Mouse (Mus musculus): ENCODE measurements around the gene Tmem63b. TPM values are rescaled to one million over a fixed set of nuclear protein-coding genes. Genes with fewer than 3 reads are reported as not detected.

The Tmem63b gene
- polyA plus RNA-seq, 1 experiment from 2014 or later: 41.2 TPM

DNA sequence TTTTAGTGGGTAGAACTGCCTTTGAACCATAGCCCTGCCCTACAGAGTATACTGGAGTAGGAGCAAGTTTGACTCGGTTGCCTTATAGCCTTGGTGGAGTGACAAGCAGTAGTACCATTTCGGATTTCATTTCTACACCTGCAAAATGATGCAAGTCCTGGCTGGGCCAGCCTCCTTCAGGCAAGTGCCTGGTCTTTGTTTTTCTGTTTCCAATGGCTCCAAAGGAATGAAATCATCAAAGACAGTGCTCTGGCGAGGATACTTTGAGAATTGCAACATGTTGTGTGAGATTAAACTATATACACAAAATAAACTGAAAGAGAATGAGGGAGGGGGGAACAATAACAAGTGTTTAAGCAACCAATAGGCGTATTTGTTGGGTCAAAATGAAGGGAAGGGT lies 3.3 kb upstream of the Tmem63b start:
- Histone ChIP-seq H3K9me3 (replicated peaks) (no peaks in the 10 kb centered on the region), H3K9ac (no peak overlapping the region), H3K27me3 (replicated peaks) (no peaks in the 10 kb centered on the region), H3K36me3 (no peaks in the 10 kb centered on the region), H3K4me1 (replicated peaks) (peaks cover 46% of the 10 kb centered on the region), H3K4me2 (no peak overlapping the region), H3K27ac (ENCODE audit: poor library complexity, severe bottlenecking) (no peak overlapping the region), H3K4me3 (no peak overlapping the region)
- no peak for ATAC-seq (ENCODE audit: insufficient number of reproducible peaks, low FRiP score)
- 84% methylated on average over 4 of the region's 4 CpGs for WGBS

DNA sequence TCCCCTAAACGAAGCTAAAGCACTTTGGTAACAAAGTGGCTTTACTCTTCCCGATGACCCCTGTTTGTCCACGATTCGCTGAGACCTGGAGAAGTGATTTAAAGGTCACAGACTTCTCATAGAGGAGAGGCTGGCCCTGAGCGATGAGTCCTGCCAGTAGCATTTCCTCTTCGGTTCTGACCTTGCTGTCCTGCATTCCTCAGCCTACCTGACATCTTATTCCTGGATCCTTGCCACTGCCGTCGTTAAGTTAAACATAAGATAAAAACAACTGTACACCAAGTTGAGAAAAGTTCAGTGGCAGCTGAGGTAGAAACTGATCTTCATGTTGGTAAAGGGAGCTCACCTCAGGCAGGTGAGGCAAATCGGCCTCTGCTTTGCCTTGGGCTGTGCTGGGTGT lies 2.4 kb upstream of the Tmem63b start:
- no peak overlapping the region for H3K27ac ChIP-seq (ENCODE audit: poor library complexity, severe bottlenecking)

DNA sequence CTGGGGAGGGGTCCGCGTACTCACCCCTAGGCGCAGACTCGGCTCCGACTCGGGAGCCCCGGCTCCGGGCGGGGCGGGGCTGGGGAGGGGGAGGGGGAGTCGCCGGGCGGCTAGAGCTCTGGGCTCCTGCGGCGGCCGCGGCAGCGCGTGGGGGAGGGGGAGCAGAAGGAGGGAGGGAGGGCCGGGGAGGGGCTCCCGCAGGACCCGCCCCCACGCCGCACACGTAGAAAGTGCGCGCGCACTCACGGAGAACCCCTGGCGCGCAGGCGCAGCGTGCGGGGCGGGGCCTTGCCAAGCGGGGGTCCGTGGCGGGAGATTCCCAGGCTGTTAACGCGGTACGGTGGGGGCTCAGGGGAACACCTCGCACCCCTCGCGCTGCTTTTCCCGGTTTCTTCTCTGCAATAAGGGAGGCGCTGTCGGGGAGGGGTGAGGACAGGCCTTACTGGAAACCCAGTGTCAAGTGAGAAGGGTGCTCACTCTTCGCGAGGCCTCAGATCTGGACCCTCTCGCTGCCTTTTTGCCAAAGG lies 549 bp downstream of the Tmem63b start, which contains the start of gene Mrpl14:
Mrpl14 (plus strand) TSS at position 230 of the 527 bp plus-strand sequence.
- Histone ChIP-seq H3K4me2 (peak within 1 kb of the TSS; percentile 93), H3K4me1 (replicated peaks) (peaks cover 29% of the 10 kb centered on the region)
- 1% methylated on average over 40 of the region's 50 CpGs for WGBS

More for the DNA sequence above, 2.4 kb upstream of the Tmem63b start:
- H3K4me3 ChIP-seq: no peak overlapping the region
- H3K4me2 ChIP-seq: no peak overlapping the region
- WGBS: 71% methylated on average over 9 of the region's 9 CpGs
- no peak for ATAC-seq (ENCODE audit: insufficient number of reproducible peaks, low FRiP score)
- H3K27me3 ChIP-seq (replicated peaks): no peaks in the 10 kb centered on the region
- no peaks in the 10 kb centered on the region for H3K36me3 ChIP-seq
- H3K4me1 ChIP-seq (replicated peaks): peaks cover 46% of the 10 kb centered on the region
- H3K9ac ChIP-seq: no peak overlapping the region
- H3K9me3 ChIP-seq (replicated peaks): no peaks in the 10 kb centered on the region

DNA sequence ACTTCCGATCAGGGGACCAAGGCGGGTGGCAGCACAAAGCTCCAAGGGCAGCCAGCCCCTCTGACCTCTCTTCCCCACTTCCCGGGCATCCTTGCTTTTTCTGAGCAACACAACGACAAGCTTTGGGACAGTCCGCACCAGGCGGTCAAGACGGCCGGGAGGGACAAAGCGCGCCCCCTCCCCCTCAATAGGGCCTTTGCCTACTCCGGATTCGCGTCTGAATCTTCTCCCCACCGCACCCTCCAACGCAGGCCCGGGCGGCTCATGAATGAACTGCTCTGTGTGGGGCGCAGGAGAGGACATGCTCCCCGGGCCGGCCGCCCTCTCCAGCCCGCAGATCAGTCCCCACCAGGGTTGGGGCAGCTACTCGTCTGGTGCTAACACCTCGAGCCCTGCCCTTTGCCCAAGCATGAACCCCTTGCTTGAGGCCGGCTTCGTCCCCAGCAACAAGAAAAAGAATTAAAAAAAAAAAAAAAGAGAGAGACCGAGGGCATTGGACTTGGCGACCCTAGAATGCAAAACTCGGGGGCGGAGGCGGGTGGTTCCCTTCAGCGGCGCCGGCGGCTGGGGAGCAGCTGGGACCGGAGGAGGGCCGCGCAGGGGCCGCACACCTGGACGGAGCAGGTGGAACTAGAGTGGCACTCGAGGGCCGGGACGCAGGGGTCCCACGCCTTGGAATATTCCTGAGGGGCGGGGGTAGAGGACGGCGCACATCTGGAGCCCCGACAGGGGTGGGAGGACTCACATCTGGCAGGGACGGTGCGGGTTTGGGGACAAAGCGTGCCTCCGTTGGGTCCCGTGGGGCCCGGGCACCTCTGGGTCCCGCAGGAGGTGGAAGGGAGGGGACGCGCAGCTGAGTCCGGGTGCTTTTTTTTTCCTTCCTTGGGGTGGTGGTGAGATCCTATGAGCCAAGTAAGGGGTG lies 1.3 kb downstream of the Tmem63b start:
- under 1% methylated on average over 58 of the region's 58 CpGs for WGBS
- Histone ChIP-seq H3K4me2 (peak overlapping the region; percentile 93), H3K27ac (ENCODE audit: poor library complexity, severe bottlenecking) (peak overlapping the region; percentile 49; the same call in 1 of the 2 replicates)

More for the DNA sequence above, 549 bp downstream of the Tmem63b start, which contains the start of gene Mrpl14:
- Histone ChIP-seq H3K36me3 (no peaks in the 10 kb centered on the region), H3K27me3 (replicated peaks) (no peaks in the 10 kb centered on the region), H3K4me3 (peak within 1 kb of the TSS; percentile 90), H3K27ac (ENCODE audit: poor library complexity, severe bottlenecking) (peak within 1 kb of the TSS; percentile 77), H3K9ac (peak within 1 kb of the TSS; percentile 96), H3K9me3 (replicated peaks) (no peaks in the 10 kb centered on the region)
- ATAC-seq (ENCODE audit: insufficient number of reproducible peaks, low FRiP score): peak; percentile 91

DNA sequence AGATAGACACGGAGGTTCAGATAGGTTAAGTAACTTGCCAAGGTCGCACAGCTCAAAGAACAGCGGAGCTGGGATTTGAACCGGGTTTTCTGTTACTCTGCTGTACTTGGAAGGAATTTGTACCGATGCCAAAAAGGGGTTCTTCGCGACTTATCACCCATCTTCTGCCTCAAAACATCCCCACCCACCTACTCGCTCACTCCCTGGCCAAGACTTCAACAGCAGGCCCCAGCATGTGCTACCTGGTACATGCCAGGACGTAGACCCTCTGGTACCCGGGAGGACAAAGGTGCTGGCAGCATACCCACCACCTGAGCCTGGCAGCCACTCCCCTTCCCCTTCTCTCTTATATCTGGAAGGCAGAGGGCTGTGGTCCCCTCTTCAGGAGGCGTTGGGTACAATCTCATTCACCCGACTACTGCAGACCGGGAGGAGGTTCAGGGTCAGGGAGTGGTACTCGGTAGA lies 2.0 kb downstream of the Tmem63b start:
- H3K9me3 ChIP-seq (replicated peaks): no peaks in the 10 kb centered on the region
- no peak for ATAC-seq (ENCODE audit: insufficient number of reproducible peaks, low FRiP score)
- H3K36me3 ChIP-seq: no peaks in the 10 kb centered on the region
- peak overlapping the region; percentile 90 for H3K4me3 ChIP-seq
- no peaks in the 10 kb centered on the region for H3K27me3 ChIP-seq (replicated peaks)
- H3K9ac ChIP-seq: peak overlapping the region; percentile 96
- peaks cover 35% of the 10 kb centered on the region for H3K4me1 ChIP-seq (replicated peaks)
- peak overlapping the region; percentile 93 for H3K4me2 ChIP-seq
- 0 out of 2 replicates have a peak overlapping the region, but pooled peaks have one; percentile 49 for H3K27ac ChIP-seq (ENCODE audit: poor library complexity, severe bottlenecking)
- WGBS: 26% methylated on average over 14 of the region's 14 CpGs

More for the DNA sequence above, 1.3 kb downstream of the Tmem63b start:
- peak overlapping the region; percentile 96 for H3K9ac ChIP-seq
- no peaks in the 10 kb centered on the region for H3K36me3 ChIP-seq
- H3K27me3 ChIP-seq (replicated peaks): no peaks in the 10 kb centered on the region
- H3K4me1 ChIP-seq (replicated peaks): peaks cover 35% of the 10 kb centered on the region
- peak; percentile 68 for ATAC-seq (ENCODE audit: insufficient number of reproducible peaks, low FRiP score)
- H3K9me3 ChIP-seq (replicated peaks): no peaks in the 10 kb centered on the region
- H3K4me3 ChIP-seq: peak overlapping the region; percentile 90

DNA sequence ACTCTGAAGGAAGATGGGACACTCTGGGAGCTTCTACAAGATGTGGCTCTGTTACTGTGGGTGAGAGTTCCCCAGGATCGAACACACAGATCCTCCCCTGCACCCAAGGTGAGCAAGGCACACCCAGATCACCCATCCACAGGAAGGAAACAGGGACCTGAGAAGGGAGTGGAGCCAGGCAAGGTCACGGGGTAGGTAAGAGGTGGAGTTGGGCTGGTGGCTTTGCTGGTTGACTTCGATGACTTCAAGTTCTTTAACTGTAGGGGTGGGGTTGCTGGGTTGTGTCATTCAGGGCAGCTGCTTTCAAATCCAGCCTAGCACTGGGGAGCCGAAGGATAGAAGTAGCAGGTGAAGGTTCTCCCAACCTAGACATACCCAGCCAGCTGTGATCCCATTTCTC lies 3.9 kb downstream of the Tmem63b start:
- 85% methylated on average over 4 of the region's 4 CpGs for WGBS
- Histone ChIP-seq H3K27ac (ENCODE audit: poor library complexity, severe bottlenecking) (no peak overlapping the region), H3K27me3 (replicated peaks) (no peaks in the 10 kb centered on the region), H3K4me2 (no peak overlapping the region), H3K9ac (no peak overlapping the region), H3K4me1 (replicated peaks) (peaks cover 28% of the 10 kb centered on the region), H3K9me3 (replicated peaks) (no peaks in the 10 kb centered on the region), H3K4me3 (no peak overlapping the region), H3K36me3 (peaks cover 4% of the 10 kb centered on the region; the same call in 1 of the 2 replicates)
- no peak for ATAC-seq (ENCODE audit: insufficient number of reproducible peaks, low FRiP score)

DNA sequence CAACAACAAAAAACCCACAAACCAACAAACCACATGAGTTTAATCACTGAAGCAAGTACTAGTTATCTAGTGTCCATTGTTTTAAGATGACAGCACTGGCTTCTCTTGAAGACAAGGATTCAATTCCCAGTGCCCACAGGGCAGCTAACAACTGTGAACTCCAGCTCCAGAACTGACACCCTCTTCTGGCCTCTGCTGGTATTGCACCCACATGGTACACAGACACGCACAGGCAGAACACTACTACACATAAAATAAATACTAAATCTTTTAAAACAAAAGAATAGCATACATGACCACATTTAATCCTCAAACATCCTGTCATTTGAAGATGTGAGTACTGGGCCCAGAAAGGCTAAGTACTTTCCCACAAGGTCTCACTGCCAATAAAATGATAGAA lies 5.1 kb downstream of the Tmem63b start:
- H3K9me3 ChIP-seq (replicated peaks): no peaks in the 10 kb centered on the region
- peaks cover 16% of the 10 kb centered on the region for H3K4me1 ChIP-seq (replicated peaks)
- ATAC-seq (ENCODE audit: insufficient number of reproducible peaks, low FRiP score): no peak
- no peak overlapping the region for H3K27ac ChIP-seq (ENCODE audit: poor library complexity, severe bottlenecking)
- 92% methylated on average over 1 of the region's 1 CpGs for WGBS
- peaks cover 14% of the 10 kb centered on the region for H3K36me3 ChIP-seq
- no peak overlapping the region for H3K4me2 ChIP-seq
- H3K27me3 ChIP-seq (replicated peaks): no peaks in the 10 kb centered on the region
- H3K4me3 ChIP-seq: no peak overlapping the region
- H3K9ac ChIP-seq: no peak overlapping the region

DNA sequence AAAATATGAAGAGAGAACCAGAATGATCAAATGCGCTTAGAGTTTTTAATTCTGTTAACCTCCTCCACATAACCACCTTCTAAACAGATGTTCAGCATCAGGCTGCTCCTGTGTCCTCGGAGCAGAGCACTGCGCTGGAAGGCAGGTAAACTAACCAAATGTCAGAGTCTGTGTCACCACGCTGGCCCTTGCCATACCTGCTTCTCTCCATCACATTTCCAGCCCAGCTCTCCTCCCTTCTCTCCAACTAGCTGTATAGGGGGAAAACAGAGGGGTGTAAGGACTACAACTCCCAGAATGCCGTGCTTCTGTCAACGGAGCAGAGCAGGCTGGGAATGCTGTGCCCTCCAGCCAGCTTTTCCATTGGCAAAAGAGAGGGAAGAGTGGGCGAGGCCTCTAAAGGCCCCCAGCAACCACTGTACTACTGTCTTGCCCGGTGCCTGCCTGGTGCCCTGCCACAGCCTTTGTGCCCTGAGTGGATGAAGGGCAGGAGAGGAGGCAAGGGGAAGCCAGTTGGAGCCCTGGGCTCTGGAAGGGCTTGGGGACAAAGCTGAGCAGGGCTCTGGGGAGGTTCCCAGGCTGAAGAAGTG lies 6.2 kb downstream of the Tmem63b start:
- Histone ChIP-seq H3K4me1 (replicated peaks) (peaks cover 16% of the 10 kb centered on the region), H3K4me3 (peak overlapping the region; percentile 21), H3K9ac (peak overlapping the region; percentile 68), H3K27ac (ENCODE audit: poor library complexity, severe bottlenecking) (peak overlapping the region; percentile 71), H3K36me3 (peaks cover 24% of the 10 kb centered on the region), H3K9me3 (replicated peaks) (no peaks in the 10 kb centered on the region), H3K4me2 (peak overlapping the region; percentile 59), H3K27me3 (replicated peaks) (no peaks in the 10 kb centered on the region)
- WGBS: 46% methylated on average over 8 of the region's 8 CpGs
- peak; percentile 70 for ATAC-seq (ENCODE audit: insufficient number of reproducible peaks, low FRiP score)

DNA sequence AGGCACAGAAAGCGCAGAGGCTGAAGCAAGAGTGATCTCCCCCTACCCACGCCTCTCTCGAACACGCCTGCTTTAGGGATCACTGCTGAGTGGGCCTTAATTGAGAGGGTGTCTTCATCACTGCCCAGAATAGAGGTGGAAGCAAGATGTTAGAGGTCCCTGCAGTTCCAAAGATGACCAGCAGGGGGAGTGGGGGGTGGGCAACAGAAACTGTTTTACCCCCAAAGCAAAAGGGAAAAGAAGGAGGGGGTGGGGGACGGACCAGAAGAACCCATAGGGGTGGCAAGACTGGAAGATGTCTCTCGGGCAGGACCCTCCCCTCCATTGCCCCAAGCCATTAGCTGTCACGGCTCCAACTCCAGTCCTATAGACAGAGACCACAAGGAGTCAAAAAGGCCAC lies 8.6 kb downstream of the Tmem63b start:
- Histone ChIP-seq H3K4me2 (no peak overlapping the region), H3K9ac (no peak overlapping the region), H3K27me3 (replicated peaks) (no peaks in the 10 kb centered on the region), H3K4me3 (no peak overlapping the region), H3K27ac (ENCODE audit: poor library complexity, severe bottlenecking) (no peak overlapping the region), H3K9me3 (replicated peaks) (no peaks in the 10 kb centered on the region), H3K4me1 (replicated peaks) (peaks cover 7% of the 10 kb centered on the region), H3K36me3 (peaks cover 45% of the 10 kb centered on the region)
- ATAC-seq (ENCODE audit: insufficient number of reproducible peaks, low FRiP score): no peak
- 33% methylated on average over 7 of the region's 7 CpGs for WGBS

DNA sequence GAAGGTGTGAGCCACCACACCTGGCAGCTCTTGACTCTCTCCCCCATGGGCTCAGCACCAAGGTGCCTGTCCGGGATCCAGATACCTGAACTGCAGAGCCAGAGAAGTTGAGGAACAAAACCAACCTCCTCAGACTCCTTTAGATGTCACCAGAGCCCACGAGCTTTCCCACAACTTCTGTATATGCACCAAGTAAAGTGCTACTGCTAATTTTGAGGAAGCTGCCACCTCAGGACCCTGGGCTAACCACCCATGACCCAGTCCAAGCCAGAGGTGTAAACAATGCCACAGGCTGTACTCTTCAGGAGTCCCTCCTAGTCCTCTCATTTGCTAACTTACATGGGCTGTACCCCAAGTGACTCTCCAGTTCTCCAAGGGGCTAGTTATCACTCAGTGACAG lies 14.1 kb downstream of the Tmem63b start:
- 88% methylated on average over 2 of the region's 2 CpGs for WGBS
- ATAC-seq (ENCODE audit: insufficient number of reproducible peaks, low FRiP score): no peak
- H3K27me3 ChIP-seq (replicated peaks): no peaks in the 10 kb centered on the region
- no peak overlapping the region for H3K4me3 ChIP-seq
- H3K4me1 ChIP-seq (replicated peaks): no peaks in the 10 kb centered on the region
- no peak overlapping the region for H3K27ac ChIP-seq (ENCODE audit: poor library complexity, severe bottlenecking)
- H3K9ac ChIP-seq: no peak overlapping the region
- peaks cover 75% of the 10 kb centered on the region for H3K36me3 ChIP-seq
- H3K4me2 ChIP-seq: no peak overlapping the region
- no peaks in the 10 kb centered on the region for H3K9me3 ChIP-seq (replicated peaks)

DNA sequence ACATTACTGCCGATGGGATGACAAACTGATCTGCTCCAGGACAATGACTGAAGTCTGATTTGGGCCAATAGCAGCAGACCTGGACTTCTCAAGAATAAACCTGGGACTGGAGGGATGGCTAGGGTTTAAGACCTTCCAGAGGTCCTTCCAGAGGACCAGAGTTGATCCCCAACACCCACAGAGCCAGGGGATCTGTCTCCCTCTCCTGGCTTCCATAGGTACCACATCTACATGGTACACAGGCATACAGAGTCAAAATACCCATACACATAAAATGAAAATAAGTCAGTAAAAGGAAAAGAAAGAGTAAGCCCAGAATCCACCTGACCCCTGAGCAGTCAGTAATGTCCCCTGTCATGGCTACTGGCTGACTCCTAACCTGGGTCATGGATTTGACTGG lies 14.9 kb downstream of the Tmem63b start:
- no peak overlapping the region for H3K9ac ChIP-seq
- no peaks in the 10 kb centered on the region for H3K4me1 ChIP-seq (replicated peaks)
- H3K27ac ChIP-seq (ENCODE audit: poor library complexity, severe bottlenecking): no peak overlapping the region
- no peak for ATAC-seq (ENCODE audit: insufficient number of reproducible peaks, low FRiP score)
- no peaks in the 10 kb centered on the region for H3K9me3 ChIP-seq (replicated peaks)
- no peak overlapping the region for H3K4me2 ChIP-seq
- H3K4me3 ChIP-seq: no peak overlapping the region
- H3K27me3 ChIP-seq (replicated peaks): no peaks in the 10 kb centered on the region
- 89% methylated on average over 1 of the region's 1 CpGs for WGBS
- peaks cover 78% of the 10 kb centered on the region for H3K36me3 ChIP-seq
